Mouse (Mus musculus) adrenal gland, postnatal 0 days (tissue): ENCODE results near the gene Ly6g5b. TPM values are rescaled to one million over a fixed set of nuclear protein-coding genes. Genes with fewer than 3 reads are reported as not detected.

Experiments
- polyA plus RNA-seq: library from polyadenylated mRNA; unstranded; fragments of >200 nt; fragmentation: Nextera tagmentation; extraction: Ambion mirVana; gene quantifications from 2 replicates; pipeline ENCODE4 v1.2.1, GENCODE M21; 2015

Gene Ly6g5b
- polyA plus RNA-seq, 1 experiment from 2014 or later, result 0.30 TPM

Other genes with a start within 250 kb of the Ly6g5b start
- gene Zbtb12, start 235.9 kb downstream of the Ly6g5b start, polyA plus RNA-seq, result 1.6 and 1.9 TPM in 2 replicates
- gene Gm20547, start 233.4 kb downstream of the Ly6g5b start, polyA plus RNA-seq, result not detected in 2 replicates
- 37.4 and 41.0 TPM in 2 replicates for gene C2, start 217.2 kb downstream of the Ly6g5b start, polyA plus RNA-seq
- 45.4 and 52.6 TPM in 2 replicates for gene Ehmt2, start 217.0 kb downstream of the Ly6g5b start, polyA plus RNA-seq
- gene Slc44a4, start 201.0 kb downstream of the Ly6g5b start, polyA plus RNA-seq, result 1.1 TPM in 2 replicates
- 24.3 and 32.3 TPM in 2 replicates for gene Neu1, start 184.2 kb downstream of the Ly6g5b start, polyA plus RNA-seq
- gene Hspa1b, start 156.2 kb downstream of the Ly6g5b start, polyA plus RNA-seq, result 1.4 and 1.6 TPM in 2 replicates
- not detected in 2 replicates for gene Gm20481, start 145.5 kb downstream of the Ly6g5b start, polyA plus RNA-seq
- gene Hspa1a, start 143.3 kb downstream of the Ly6g5b start, polyA plus RNA-seq, result 11.8 and 21.4 TPM in 2 replicates
- 0.11 and 0.17 TPM in 2 replicates for gene Hspa1l, start 142.7 kb downstream of the Ly6g5b start, polyA plus RNA-seq
- gene Lsm2, start 133.6 kb downstream of the Ly6g5b start, polyA plus RNA-seq, result 62.8 and 87.8 TPM in 2 replicates
- 31.9 and 37.8 TPM in 2 replicates for gene Vars, start 114.4 kb downstream of the Ly6g5b start, polyA plus RNA-seq
- gene Vwa7, start 98.8 kb downstream of the Ly6g5b start, polyA plus RNA-seq, result 0.21 and 0.35 TPM in 2 replicates
- 4.2 and 6.4 TPM in 2 replicates for gene Sapcd1, start 87.4 kb downstream of the Ly6g5b start, polyA plus RNA-seq
- gene Msh5, start 68.7 kb downstream of the Ly6g5b start, polyA plus RNA-seq, result 2.5 and 3.4 TPM in 2 replicates
- gene Clic1, start 65.5 kb downstream of the Ly6g5b start, polyA plus RNA-seq, result 309 and 357 TPM in 2 replicates
- gene Ddah2, start 56.4 kb downstream of the Ly6g5b start, polyA plus RNA-seq, result 134 and 219 TPM in 2 replicates
- gene Ly6g6c, start 50.0 kb downstream of the Ly6g5b start, polyA plus RNA-seq, result 0.19 and 0.61 TPM in 2 replicates
- 0.55 and 0.69 TPM in 2 replicates for gene Mpig6b, start 49.2 kb downstream of the Ly6g5b start, polyA plus RNA-seq
- gene Ly6g6e, start 38.5 kb downstream of the Ly6g5b start, polyA plus RNA-seq, result 0.12 and 0.55 TPM in 2 replicates
- 1.4 and 2.1 TPM in 2 replicates for gene Ly6g6d, start 37.4 kb downstream of the Ly6g5b start, polyA plus RNA-seq
- gene Ly6g6f, start 29.8 kb downstream of the Ly6g5b start, polyA plus RNA-seq, result 0.22 and 0.73 TPM in 2 replicates
- gene Abhd16a, start 26.2 kb downstream of the Ly6g5b start, polyA plus RNA-seq, result 94.1 and 104 TPM in 2 replicates
- gene Ly6g5c, start 7.1 kb downstream of the Ly6g5b start, polyA plus RNA-seq, result not detected in 2 replicates
- 14.4 and 16.6 TPM in 2 replicates for gene Gpank1, start 6.0 kb upstream of the Ly6g5b start, polyA plus RNA-seq
- gene Csnk2b, start 6.6 kb upstream of the Ly6g5b start, polyA plus RNA-seq, result 161 and 223 TPM in 2 replicates
- 8.9 and 11.5 TPM in 2 replicates for gene D17H6S53E, start 10.9 kb upstream of the Ly6g5b start, polyA plus RNA-seq
- 26.8 and 40.5 TPM in 2 replicates for gene Apom, start 16.6 kb upstream of the Ly6g5b start, polyA plus RNA-seq
- gene Bag6, start 19.8 kb upstream of the Ly6g5b start, polyA plus RNA-seq, result 40.7 and 47.0 TPM in 2 replicates
- 64.0 and 83.9 TPM in 2 replicates for gene Prrc2a, start 49.5 kb upstream of the Ly6g5b start, polyA plus RNA-seq
- 28.3 and 48.7 TPM in 2 replicates for gene Aif1, start 60.6 kb upstream of the Ly6g5b start, polyA plus RNA-seq
- 25.5 and 35.9 TPM in 2 replicates for gene Lst1, start 73.0 kb upstream of the Ly6g5b start, polyA plus RNA-seq
- 2.1 and 4.4 TPM in 2 replicates for gene Ltb, start 79.0 kb upstream of the Ly6g5b start, polyA plus RNA-seq
- 0.26 and 0.39 TPM in 2 replicates for gene Tnf, start 86.6 kb upstream of the Ly6g5b start, polyA plus RNA-seq
- gene Lta, start 89.9 kb upstream of the Ly6g5b start, polyA plus RNA-seq, result 0.09 and 0.25 TPM in 2 replicates
- 0.37 TPM in 1 of 2 replicates, not detected in the other for gene Gm16181, start 105.4 kb upstream of the Ly6g5b start, polyA plus RNA-seq
- 9.4 and 13.5 TPM in 2 replicates for gene Atp6v1g2, start 118.2 kb upstream of the Ly6g5b start, polyA plus RNA-seq
- 15.2 and 18.3 TPM in 2 replicates for gene Nfkbil1, start 120.4 kb upstream of the Ly6g5b start, polyA plus RNA-seq
- 140 and 197 TPM in 2 replicates for gene Ddx39b, start 126.3 kb upstream of the Ly6g5b start, polyA plus RNA-seq
- 191 and 238 TPM in 2 replicates for gene H2-D1, start 147.3 kb upstream of the Ly6g5b start, polyA plus RNA-seq
- gene H2-Q1, start 205.0 kb upstream of the Ly6g5b start, polyA plus RNA-seq, result 0.07 and 0.44 TPM in 2 replicates
- 0.69 and 2.1 TPM in 2 replicates for gene H2-Q2, start 226.8 kb upstream of the Ly6g5b start, polyA plus RNA-seq